Mouse (Mus musculus) liver, adult 2 months (tissue): Measurements from ENCODE around the gene 9230112D13Rik.

Experiments used
- CTCF ChIP-seq: fragments of 200-500 bp; IDR thresholded peaks from 2 replicates; pipeline ENCODE4 v1.5.1; 2011; ENCODE audit warnings: low read depth, low read length, control low read depth
- POLR2A ChIP-seq: fragments of 200-500 bp; IDR thresholded peaks from 2 replicates; pipeline ENCODE4 v1.6.1; 2011; ENCODE audit warnings: low read length, control low read depth; ENCODE audit not compliant: insufficient read depth; ENCODE audit errors: extremely low read depth

- TF ChIP-seq CTCF = no peak
- TF ChIP-seq POLR2A = no peak
Measured at GRCm38 (mm10) chr14:34570903-34571302, 48.3 kb upstream of the 9230112D13Rik start.
